Mouse (Mus musculus): Measurements from ENCODE around the gene 2410004P03Rik. TPM values are rescaled to one million over a fixed set of nuclear protein-coding genes. Genes with fewer than 3 reads are reported as not detected.

2410004P03Rik gene
- total RNA-seq, 2 experiments from 2014 or later: 0.18 to 0.25 TPM

GRCm38 (mm10) chr12:16966811-16967210 is 44.7 kb downstream of the 2410004P03Rik start:
- intact Hi-C loops (cut with DNase I): no loop called here

GRCm38 (mm10) chr12:16963354-16963753 is 48.2 kb downstream of the 2410004P03Rik start:
- intact Hi-C loops (cut with DNase I): loop anchor here (5.0 kb wide), 1 partner anchor 136 kb away; no protein-coding TSS in a partner anchor

More at GRCm38 (mm10) chr12:16966811-16967210, 44.7 kb downstream of the 2410004P03Rik start:
- DNase-seq (ENCODE audit: low spot score): no peak

GRCm38 (mm10) chr12:16958851-16959250 is 52.7 kb downstream of the 2410004P03Rik start:
- intact Hi-C loops (cut with DNase I): no loop called here
- no peak for DNase-seq (ENCODE audit: low spot score)

More at GRCm38 (mm10) chr12:16963354-16963753, 48.2 kb downstream of the 2410004P03Rik start:
- no peak for DNase-seq (ENCODE audit: low spot score)

Other genes with a start within 250 kb of the 2410004P03Rik start
- under 1 TPM; 0.31 TPM for gene Greb1, start 210.8 kb downstream of the 2410004P03Rik start, total RNA-seq (2021)
- gene E2f6, start 200.8 kb downstream of the 2410004P03Rik start, total RNA-seq (2021): 10 to 100 TPM; 67.2 to 69.3 TPM
- gene Rock2, start 116.8 kb downstream of the 2410004P03Rik start, total RNA-seq (2021): 10 to 100 TPM; 72.8 to 84.7 TPM
- gene Pqlc3, start 11.3 kb downstream of the 2410004P03Rik start, total RNA-seq (2021): 1 to 10 TPM; 2.8 to 3.3 TPM
- not detected for gene Kcnf1, start 165.2 kb upstream of the 2410004P03Rik start, total RNA-seq (2021)

All from heart, postnatal 25 days (tissue).